Mouse (Mus musculus) MEL (cell line): Measurements from ENCODE around the gene Klk5.

ENCODE experiments used
- CTCF ChIP-seq, 3 experiments: IDR thresholded peaks in 2 of 3; conservative IDR thresholded peaks in 1 of 3; 2 replicates each; pipeline ENCODE4 v1.5.1; 2011 to 2012; ENCODE audit warnings: low read length in 3 of 3, low read depth in 2 of 3, mild to moderate bottlenecking in 2 of 3, improper control_type of control experiment in 1 of 3, inconsistent platforms in 1 of 3, mixed read lengths in 1 of 3, moderate library complexity in 1 of 3; ENCODE audit not compliant: control insufficient read depth in 1 of 3, insufficient read depth in 1 of 3, poor library complexity in 1 of 3, severe bottlenecking in 1 of 3
- MYB ChIP-seq: IDR thresholded peaks from 2 replicates; pipeline ENCODE4 v1.6.1; 2011; ENCODE audit warnings: mild to moderate bottlenecking, low read depth, low read length, improper control_type of control experiment
- TBP ChIP-seq: IDR thresholded peaks from 2 replicates; pipeline ENCODE4 v1.8.0; 2011; ENCODE audit warnings: low read depth, low read length, improper control_type of control experiment

GRCm38 (mm10) chr7:43854642-43855380 lies 13.0 kb downstream of the Klk5 start:
- no peak for TF ChIP-seq MYB
- TF ChIP-seq CTCF (IDR thresholded peaks at IDR 0.05 in 2 of 3, conservative IDR thresholded peaks at IDR 0.05 in 1 of 3; ENCODE audit: control insufficient read depth in 1 of 3, insufficient read depth in 1 of 3, low read depth in 2 of 3, low read length in 3 of 3, poor library complexity in 1 of 3, severe bottlenecking in 1 of 3): no peak
- TF ChIP-seq TBP: no peak
